Mouse (Mus musculus) adrenal gland, adult 2 months (tissue): ENCODE measurements around the gene Klhl32. TPM values are rescaled to one million over a fixed set of nuclear protein-coding genes. Genes with fewer than 3 reads are reported as not detected.

ENCODE experiments used
- polyA plus RNA-seq: library from polyadenylated mRNA; depleted of rRNA; stranded (reverse); fragments of >200 nt; gene quantifications from 2 replicates; pipeline ENCODE4 v1.2.3, GENCODE M21; 2012; rRNA removed
- total RNA-seq, 2 experiments: library from RNA; stranded (reverse); gene quantifications; 2 replicates each; pipeline ENCODE4 v1.2.3; 2021

Gene Klhl32
- total and polyA plus RNA-seq, 3 experiments = 2.3 to 5.0 (median 3.1) TPM

Other genes with a start within 250 kb of the Klhl32 start
- 10 to 100 TPM; 34.9 to 44.6 TPM for gene Ndufaf4, start 47.0 kb upstream of the Klhl32 start, total RNA-seq
- gene Ndufaf4, start 47.0 kb upstream of the Klhl32 start, polyA plus RNA-seq = 5.1 and 5.7 TPM in 2 replicates
- gene Gpr63, start 115.3 kb upstream of the Klhl32 start, total RNA-seq = 1 to 10 TPM; 3.8 to 5.4 TPM
- gene Gpr63, start 115.3 kb upstream of the Klhl32 start, polyA plus RNA-seq = 4.5 and 5.9 TPM in 2 replicates